Mouse (Mus musculus): ENCODE measurements around the gene Smarcb1. TPM values are rescaled to one million over a fixed set of nuclear protein-coding genes. Genes with fewer than 3 reads are reported as not detected.
A peak's percentile ranks its signal among the peaks of the same experiment; 100 is the strongest.

Smarcb1 gene
- polyA plus RNA-seq, 1 experiment from 2014 or later, result 285 TPM

GRCm38 (mm10) chr10:75940520-75940919 is 19.1 kb upstream of the Smarcb1 start, which contains the start of gene Gm867:
Gene Gm867, minus strand, starts transcription at chr10:75940672.
- DNase-seq (ENCODE audit: low spot score), result no peak
- H3K27me3 ChIP-seq (ENCODE audit: low read depth, poor library complexity, severe bottlenecking), result peaks cover 51% of the 10 kb centered on the region
- H3K4me3 ChIP-seq, result no peak within 1 kb of the TSS
- peaks cover 12% of the 10 kb centered on the region for H3K4me1 ChIP-seq
- no peaks in the 10 kb centered on the region for H3K36me3 ChIP-seq
- no peaks in the 10 kb centered on the region for H3K9me3 ChIP-seq (replicated peaks)
- WGBS, result 79% methylated on average over 5 of the region's 5 CpGs
- no peak within 1 kb of the TSS for H3K27ac ChIP-seq

- H3K36me3 ChIP-seq, result no peaks in the 10 kb centered on the region
- H3K27me3 ChIP-seq (ENCODE audit: low read depth, poor library complexity, severe bottlenecking), result peaks cover 60% of the 10 kb centered on the region
- no peaks in the 10 kb centered on the region for H3K9me3 ChIP-seq (replicated peaks)
- no peak overlapping the region for H3K4me3 ChIP-seq
- no peak overlapping the region for H3K27ac ChIP-seq
- peaks cover 16% of the 10 kb centered on the region for H3K4me1 ChIP-seq
- DNase-seq (ENCODE audit: low spot score), result no peak
- 41% methylated on average over 9 of the region's 9 CpGs for WGBS
These were observed 18.2 kb upstream of the Smarcb1 start for GRCm38 (mm10) chr10:75939481-75940234.

- H3K27me3 ChIP-seq (ENCODE audit: low read depth, poor library complexity, severe bottlenecking), result peaks cover 74% of the 10 kb centered on the region
- H3K4me1 ChIP-seq, result peaks cover 19% of the 10 kb centered on the region
- no peaks in the 10 kb centered on the region for H3K36me3 ChIP-seq
- WGBS, result 58% methylated on average over 10 of the region's 10 CpGs
- no peaks in the 10 kb centered on the region for H3K9me3 ChIP-seq (replicated peaks)
- H3K27ac ChIP-seq, result no peak overlapping the region
- no peak overlapping the region for H3K4me3 ChIP-seq
- DNase-seq (ENCODE audit: low spot score), result no peak
These were observed 16.6 kb upstream of the Smarcb1 start for GRCm38 (mm10) chr10:75937851-75938643.

DNA sequence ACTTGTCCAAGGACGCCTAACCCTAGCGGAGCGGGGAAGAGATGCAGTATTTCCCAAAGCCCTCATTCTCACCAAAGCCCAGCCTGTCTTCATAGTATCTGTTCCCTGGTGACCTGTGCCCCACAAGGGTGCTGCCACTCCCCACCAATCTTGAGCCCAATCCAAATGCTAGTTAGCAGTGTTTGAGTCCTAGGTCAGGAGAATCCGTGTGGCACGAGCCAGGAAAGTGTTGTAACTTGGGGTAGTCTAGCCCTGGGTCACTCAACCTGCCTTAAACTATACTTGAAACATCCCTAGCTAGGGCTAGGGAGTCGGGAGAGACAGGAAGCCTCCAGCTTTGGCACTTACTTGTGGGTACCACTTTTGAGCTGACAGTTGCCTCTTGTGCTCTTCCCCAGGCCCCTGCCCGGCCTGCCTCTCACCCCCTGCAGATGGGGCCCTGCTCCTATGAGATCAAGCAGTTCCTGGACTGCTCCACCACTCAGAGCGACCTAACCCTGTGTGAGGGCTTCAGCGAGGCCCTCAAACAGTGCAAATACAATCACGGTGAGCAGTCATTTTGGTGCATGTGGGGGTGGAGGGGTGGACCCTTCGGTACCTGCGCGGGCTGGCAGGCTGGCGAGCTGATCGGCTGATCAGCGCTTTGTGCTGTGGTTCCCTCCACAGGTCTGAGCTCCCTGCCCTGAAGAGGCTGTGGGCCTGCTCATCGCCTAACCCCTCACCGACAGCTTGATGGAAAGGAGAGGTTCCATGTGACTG is 15.7 kb upstream of the Smarcb1 start:
- Histone ChIP-seq H3K27me3 (ENCODE audit: low read depth, poor library complexity, severe bottlenecking) (peaks cover 78% of the 10 kb centered on the region), H3K9me3 (replicated peaks) (no peaks in the 10 kb centered on the region), H3K4me1 (peaks cover 29% of the 10 kb centered on the region), H3K4me3 (no peak overlapping the region), H3K36me3 (no peaks in the 10 kb centered on the region), H3K27ac (no peak overlapping the region)
- DNase-seq (ENCODE audit: low spot score), result no peak
- 33% methylated on average over 18 of the region's 18 CpGs for WGBS

- Histone ChIP-seq H3K4me1 (peaks cover 41% of the 10 kb centered on the region), H3K27me3 (ENCODE audit: low read depth, poor library complexity, severe bottlenecking) (peaks cover 89% of the 10 kb centered on the region)
These were observed 14.5 kb upstream of the Smarcb1 start, which contains the start of gene Mmp11 for GRCm38 (mm10) chr10:75935680-75936541. Gene Mmp11, minus strand, starts transcription at chr10:75936496.

DNA sequence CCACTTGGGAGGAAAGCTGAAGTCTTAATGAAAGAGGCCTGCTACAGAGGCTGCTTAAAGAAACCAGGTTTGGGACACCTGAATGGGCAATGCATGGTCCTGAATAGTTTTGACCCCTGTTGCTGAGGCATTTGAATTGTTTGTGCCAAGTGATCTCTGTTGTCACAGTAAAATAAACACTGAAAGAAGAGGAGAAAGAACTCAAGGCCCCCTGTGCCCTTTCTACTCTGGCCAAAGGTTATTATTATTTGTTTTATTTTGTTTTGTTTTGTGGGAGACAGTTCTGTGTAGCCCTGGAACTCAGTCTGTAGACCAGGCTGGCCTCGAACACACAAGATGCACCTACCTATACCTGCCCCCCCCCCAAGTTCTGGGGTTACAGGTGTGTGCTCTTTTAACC is 13.6 kb upstream of the Smarcb1 start:
- H3K27me3 ChIP-seq (ENCODE audit: low read depth, poor library complexity, severe bottlenecking), result peaks cover 89% of the 10 kb centered on the region

More at GRCm38 (mm10) chr10:75935680-75936541, 14.5 kb upstream of the Smarcb1 start, which contains the start of gene Mmp11:
- Histone ChIP-seq H3K9me3 (replicated peaks) (no peaks in the 10 kb centered on the region), H3K36me3 (no peaks in the 10 kb centered on the region), H3K27ac (peak within 1 kb of the TSS; percentile 10; the same call in 1 of the 2 replicates), H3K4me3 (peak within 1 kb of the TSS; percentile 62)
- 3% methylated on average over 51 of the region's 51 CpGs for WGBS
- DNase-seq (ENCODE audit: low spot score), result peak; percentile 80

DNA sequence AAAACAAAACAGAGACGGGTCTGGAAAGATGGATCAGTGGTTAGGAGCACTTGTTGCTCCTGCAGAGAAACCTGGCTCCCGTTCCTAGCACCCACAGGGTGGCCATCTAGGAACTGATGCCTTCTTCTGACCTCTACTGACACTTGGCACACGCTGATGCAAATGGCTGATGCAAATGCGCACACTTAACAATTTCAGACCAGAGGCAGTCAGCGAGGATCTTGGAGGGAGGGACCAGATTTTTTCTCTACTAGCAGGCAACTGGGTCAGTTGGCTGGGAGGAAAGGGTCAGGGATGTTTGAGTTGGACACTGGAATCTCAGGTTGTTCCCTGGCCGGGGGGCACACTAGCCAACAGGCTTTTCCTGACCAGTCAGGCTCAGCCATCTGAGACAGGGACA is 11.5 kb upstream of the Smarcb1 start, which contains the start of gene Chchd10:
Chchd10 (plus strand) TSS at position 240 of the 400 bp plus-strand sequence.
- 23% methylated on average over 6 of the region's 6 CpGs for WGBS
- Histone ChIP-seq H3K9me3 (replicated peaks) (no peaks in the 10 kb centered on the region), H3K27me3 (ENCODE audit: low read depth, poor library complexity, severe bottlenecking) (peaks cover 87% of the 10 kb centered on the region), H3K27ac (peak within 1 kb of the TSS; percentile 94), H3K36me3 (peaks cover 5% of the 10 kb centered on the region), H3K4me1 (peaks cover 49% of the 10 kb centered on the region), H3K4me3 (peak within 1 kb of the TSS; percentile 77)
- DNase-seq (ENCODE audit: low spot score), result no peak

More for the DNA sequence above, 13.6 kb upstream of the Smarcb1 start:
- H3K4me1 ChIP-seq, result peaks cover 43% of the 10 kb centered on the region
- 63% methylated on average over 1 of the region's 1 CpGs for WGBS
- no peaks in the 10 kb centered on the region for H3K9me3 ChIP-seq (replicated peaks)
- DNase-seq (ENCODE audit: low spot score), result no peak
- H3K4me3 ChIP-seq, result peak overlapping the region; percentile 62; the same call in 1 of the 2 replicates
- H3K36me3 ChIP-seq, result no peaks in the 10 kb centered on the region
- H3K27ac ChIP-seq, result no peak overlapping the region

DNA sequence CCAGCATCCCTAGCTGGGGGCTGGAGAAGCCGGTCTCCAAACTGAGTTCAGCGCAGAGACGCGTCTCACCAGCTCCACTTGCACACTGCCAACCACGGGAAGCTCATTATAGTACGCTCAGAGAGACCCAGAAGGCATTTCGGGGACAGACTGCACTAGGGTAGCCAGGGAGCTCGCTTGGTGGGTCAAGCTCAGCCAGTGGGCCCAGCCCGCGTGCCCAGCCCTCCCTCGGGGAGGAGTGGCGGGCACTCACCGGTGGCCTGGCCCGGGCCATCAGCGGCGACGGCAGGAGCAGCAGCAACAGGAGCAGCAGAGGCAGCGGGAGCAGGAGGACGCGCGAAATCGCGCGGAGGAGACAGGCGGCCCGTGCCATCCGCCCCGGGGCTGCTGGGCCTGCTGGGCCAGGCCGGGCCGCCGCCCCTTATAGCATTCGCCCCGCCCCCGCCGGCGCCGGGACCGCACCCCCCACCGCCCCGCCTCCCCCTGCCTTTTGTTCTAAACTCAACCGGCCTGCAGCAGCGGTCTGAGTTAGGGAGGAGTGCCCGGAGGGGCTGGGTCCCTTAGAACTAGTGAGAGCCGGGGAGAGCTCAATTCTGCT is 10.8 kb upstream of the Smarcb1 start:
- peaks cover 81% of the 10 kb centered on the region for H3K27me3 ChIP-seq (ENCODE audit: low read depth, poor library complexity, severe bottlenecking)
- peak; percentile 88 for DNase-seq (ENCODE audit: low spot score)
- peaks cover 49% of the 10 kb centered on the region for H3K4me1 ChIP-seq
- peak overlapping the region; percentile 94 for H3K27ac ChIP-seq
- peaks cover 12% of the 10 kb centered on the region for H3K36me3 ChIP-seq
- 2% methylated on average over 27 of the region's 44 CpGs for WGBS
- H3K4me3 ChIP-seq, result peak overlapping the region; percentile 77
- no peaks in the 10 kb centered on the region for H3K9me3 ChIP-seq (replicated peaks)

DNA sequence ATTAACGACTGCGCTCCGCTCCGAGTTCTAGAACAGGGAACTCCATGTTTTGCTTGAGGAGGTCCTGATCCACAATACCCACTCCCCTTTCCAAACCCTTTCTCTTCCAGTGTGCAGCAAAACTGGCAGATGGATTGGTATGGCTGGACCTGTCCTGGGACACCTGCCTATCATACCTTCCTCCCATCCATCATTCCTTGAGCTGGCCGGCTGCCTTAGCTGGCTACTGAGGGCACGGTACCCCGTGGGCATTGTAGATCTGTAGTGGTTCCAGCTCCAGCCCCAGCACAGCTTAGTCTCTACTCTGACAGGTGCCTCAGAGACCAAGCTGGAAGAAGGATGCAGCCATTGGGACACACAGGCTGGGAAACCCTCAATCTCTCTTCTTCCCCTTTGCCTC is 9.9 kb upstream of the Smarcb1 start:
- H3K4me3 ChIP-seq, result peak overlapping the region; percentile 77
- peaks cover 73% of the 10 kb centered on the region for H3K27me3 ChIP-seq (ENCODE audit: low read depth, poor library complexity, severe bottlenecking)
- no peak overlapping the region for H3K27ac ChIP-seq
- H3K4me1 ChIP-seq, result peaks cover 49% of the 10 kb centered on the region
- 16% methylated on average over 7 of the region's 7 CpGs for WGBS
- peaks cover 20% of the 10 kb centered on the region for H3K36me3 ChIP-seq
- no peak for DNase-seq (ENCODE audit: low spot score)
- no peaks in the 10 kb centered on the region for H3K9me3 ChIP-seq (replicated peaks)

- H3K9me3 ChIP-seq (replicated peaks), result no peaks in the 10 kb centered on the region
- DNase-seq (ENCODE audit: low spot score), result no peak
- H3K4me1 ChIP-seq, result peaks cover 39% of the 10 kb centered on the region
- H3K4me3 ChIP-seq, result 0 out of 2 replicates have a peak overlapping the region, but pooled peaks have one; percentile 77
- no peak overlapping the region for H3K27ac ChIP-seq
- 41% methylated on average over 6 of the region's 6 CpGs for WGBS
- H3K27me3 ChIP-seq (ENCODE audit: low read depth, poor library complexity, severe bottlenecking), result peaks cover 63% of the 10 kb centered on the region
- H3K36me3 ChIP-seq, result peaks cover 30% of the 10 kb centered on the region
These were observed 8.9 kb upstream of the Smarcb1 start for GRCm38 (mm10) chr10:75930304-75930703.

- no peak overlapping the region for H3K27ac ChIP-seq
- peaks cover 28% of the 10 kb centered on the region for H3K4me1 ChIP-seq
- H3K4me3 ChIP-seq, result no peak overlapping the region
- 71% methylated on average over 13 of the region's 13 CpGs for WGBS
- H3K36me3 ChIP-seq, result peaks cover 52% of the 10 kb centered on the region
- H3K27me3 ChIP-seq (ENCODE audit: low read depth, poor library complexity, severe bottlenecking), result peaks cover 31% of the 10 kb centered on the region
- DNase-seq (ENCODE audit: low spot score), result no peak
- no peaks in the 10 kb centered on the region for H3K9me3 ChIP-seq (replicated peaks)
These were observed 5.0 kb upstream of the Smarcb1 start for GRCm38 (mm10) chr10:75926396-75926795.
